Mouse (Mus musculus): ENCODE data around the gene Ccdc97. TPM values are rescaled to one million over a fixed set of nuclear protein-coding genes. Genes with fewer than 3 reads are reported as not detected.

Ccdc97 gene
- polyA plus RNA-seq, 1 experiment, result 52.5 TPM

DNA sequence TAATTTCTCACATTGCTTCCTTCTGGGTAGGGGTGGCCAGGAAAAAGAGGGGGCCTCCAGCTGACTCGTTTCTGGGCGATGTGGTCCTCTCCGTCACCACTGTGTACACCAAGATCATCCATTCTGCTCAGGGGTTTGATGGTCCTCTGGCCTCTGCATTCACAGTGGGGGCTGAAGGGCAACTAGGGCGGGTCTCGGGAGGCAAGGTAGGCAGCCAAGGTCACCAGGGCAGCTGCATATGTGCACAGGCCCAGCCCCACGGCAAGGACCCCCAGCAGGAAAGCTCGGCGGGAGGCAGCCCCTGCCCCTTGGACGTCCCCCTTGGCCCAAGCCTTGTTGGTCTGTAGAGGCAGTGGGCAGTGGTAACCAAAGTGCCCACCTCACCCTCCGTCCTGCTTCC is 49.7 kb downstream of the Ccdc97 start:
- H3K27me3 ChIP-seq (replicated peaks; ENCODE audit: control insufficient read depth, insufficient read depth, low read length), result no peaks in the 10 kb centered on the region
- no peaks in the 10 kb centered on the region for H3K36me3 ChIP-seq (ENCODE audit: control insufficient read depth, insufficient read depth, low read length)
- no peaks in the 10 kb centered on the region for H3K4me1 ChIP-seq (ENCODE audit: control insufficient read depth, insufficient read depth, low read length)
- H3K4me3 ChIP-seq (ENCODE audit: insufficient read depth, low read depth, low read length), result no peak overlapping the region
- DNase-seq, result no peak
- no peak overlapping the region for H3K27ac ChIP-seq (ENCODE audit: insufficient read depth, low read depth, low read length)
- TF ChIP-seq POLR2A (IDR thresholded peaks at IDR 0.05; ENCODE audit: low read depth, low read length), result no peak
- no peak for TF ChIP-seq CTCF (conservative IDR thresholded peaks at IDR 0.05; ENCODE audit: insufficient read depth, insufficient read length, low read depth, low read length)
- WGBS, result 87% methylated on average over 10 of the region's 10 CpGs

DNA sequence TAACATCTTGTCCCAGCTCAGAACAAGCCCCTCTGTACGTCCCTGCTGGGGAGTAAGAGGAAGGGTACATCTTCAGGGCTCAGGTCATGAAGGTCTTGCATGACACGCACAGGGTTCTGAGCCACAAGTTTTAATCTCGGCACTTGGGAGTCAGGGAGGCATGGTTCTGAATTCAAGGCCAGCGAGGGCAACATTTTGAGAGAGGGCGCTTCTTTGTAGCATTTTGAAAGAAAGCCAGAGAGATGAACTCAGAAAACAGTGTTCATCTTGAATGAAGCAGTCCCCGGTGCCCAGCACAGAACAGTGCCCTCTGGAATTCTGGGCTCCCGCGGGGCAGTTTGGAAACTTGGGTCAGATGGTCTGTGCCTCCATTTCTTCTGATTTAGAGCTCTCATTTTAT is 52.5 kb downstream of the Ccdc97 start:
- 97% methylated on average over 8 of the region's 8 CpGs for WGBS
- H3K4me3 ChIP-seq (ENCODE audit: insufficient read depth, low read depth, low read length), result no peak overlapping the region
- DNase-seq, result no peak
- no peak overlapping the region for H3K27ac ChIP-seq (ENCODE audit: insufficient read depth, low read depth, low read length)
- TF ChIP-seq CTCF (conservative IDR thresholded peaks at IDR 0.05; ENCODE audit: insufficient read depth, insufficient read length, low read depth, low read length) (no peak), POLR2A (IDR thresholded peaks at IDR 0.05; ENCODE audit: low read depth, low read length) (no peak)
- H3K36me3 ChIP-seq (ENCODE audit: control insufficient read depth, insufficient read depth, low read length), result no peaks in the 10 kb centered on the region
- no peaks in the 10 kb centered on the region for H3K27me3 ChIP-seq (replicated peaks; ENCODE audit: control insufficient read depth, insufficient read depth, low read length)
- H3K4me1 ChIP-seq (ENCODE audit: control insufficient read depth, insufficient read depth, low read length), result no peaks in the 10 kb centered on the region

Other genes with a start within 250 kb of the Ccdc97 start
- gene Ceacam1, start 241.5 kb downstream of the Ccdc97 start, polyA plus RNA-seq (2012; rRNA removed), result 32.1 TPM in 2 replicates
- gene Ceacam2, start 179.2 kb downstream of the Ccdc97 start, polyA plus RNA-seq (2012; rRNA removed), result 36.3 and 41.2 TPM in 2 replicates
- 31.4 and 49.7 TPM in 2 replicates for gene Erich4, start 103.2 kb downstream of the Ccdc97 start, polyA plus RNA-seq (2012; rRNA removed)
- gene Dmac2, start 99.7 kb downstream of the Ccdc97 start, polyA plus RNA-seq (2012; rRNA removed), result 114 and 134 TPM in 2 replicates
- 9.6 and 10.6 TPM in 2 replicates for gene B3gnt8, start 92.4 kb downstream of the Ccdc97 start, polyA plus RNA-seq (2012; rRNA removed)
- 675 and 763 TPM in 2 replicates for gene Bckdha, start 60.1 kb downstream of the Ccdc97 start, polyA plus RNA-seq (2012; rRNA removed)
- gene Exosc5, start 59.9 kb downstream of the Ccdc97 start, polyA plus RNA-seq (2012; rRNA removed), result 64.9 and 70.1 TPM in 2 replicates
- 0.27 and 0.48 TPM in 2 replicates for gene Tmem91, start 43.9 kb downstream of the Ccdc97 start, polyA plus RNA-seq (2012; rRNA removed)
- 63.1 and 70.4 TPM in 2 replicates for gene B9d2, start 38.3 kb downstream of the Ccdc97 start, polyA plus RNA-seq (2012; rRNA removed)
- gene Tgfb1, start 32.1 kb downstream of the Ccdc97 start, polyA plus RNA-seq (2012; rRNA removed), result 18.9 and 24.5 TPM in 2 replicates
- 33.3 and 41.7 TPM in 2 replicates for gene Hnrnpul1, start 35.7 kb upstream of the Ccdc97 start, polyA plus RNA-seq (2012; rRNA removed)
- 31.0 and 36.1 TPM in 2 replicates for gene Axl, start 69.6 kb upstream of the Ccdc97 start, polyA plus RNA-seq (2012; rRNA removed)
- gene Cyp2s1, start 97.8 kb upstream of the Ccdc97 start, polyA plus RNA-seq (2012; rRNA removed), result 22.1 and 26.2 TPM in 2 replicates
- gene Cyp2b10, start 178.5 kb upstream of the Ccdc97 start, polyA plus RNA-seq (2012; rRNA removed), result not detected in 2 replicates